Mouse (Mus musculus): ENCODE results near the gene Hist1h3f. TPM values are rescaled to one million over a fixed set of nuclear protein-coding genes. Genes with fewer than 3 reads are reported as not detected.

The Hist1h3f gene
- polyA plus RNA-seq, 1 experiment from 2014 or later, result 3.2 TPM

GRCm38 (mm10) chr13:23518885-23519284 is 25.0 kb upstream of the Hist1h3f start:
- no peak for ATAC-seq (ENCODE audit: insufficient number of reproducible peaks, insufficient read depth, low FRiP score, low TSS enrichment, low read depth)

GRCm38 (mm10) chr13:23519416-23519815 is 24.4 kb upstream of the Hist1h3f start:
- under 1% methylated on average over 10 of the region's 10 CpGs for WGBS
- Histone ChIP-seq H3K27me3 (no peaks in the 10 kb centered on the region), H3K4me2 (peak overlapping the region; percentile 75), H3K4me1 (replicated peaks) (no peaks in the 10 kb centered on the region; the same call in 1 of the 2 replicates), H3K27ac (peak overlapping the region; percentile 45; the same call in 1 of the 2 replicates), H3K4me3 (replicated peaks) (peak overlapping the region; percentile 48), H3K36me3 (no peaks in the 10 kb centered on the region), H3K9ac (replicated peaks) (no peak overlapping the region), H3K9me3 (no peaks in the 10 kb centered on the region)
- no peak for ATAC-seq (ENCODE audit: insufficient number of reproducible peaks, insufficient read depth, low FRiP score, low TSS enrichment, low read depth)

More at GRCm38 (mm10) chr13:23518885-23519284, 25.0 kb upstream of the Hist1h3f start:
- H3K4me3 ChIP-seq (replicated peaks), result peak overlapping the region; percentile 48
- H3K36me3 ChIP-seq, result no peaks in the 10 kb centered on the region
- peak overlapping the region; percentile 45; the same call in 1 of the 2 replicates for H3K27ac ChIP-seq
- WGBS, result under 1% methylated on average over 6 of the region's 6 CpGs
- no peaks in the 10 kb centered on the region for H3K9me3 ChIP-seq
- H3K4me1 ChIP-seq (replicated peaks), result no peaks in the 10 kb centered on the region; the same call in 1 of the 2 replicates
- H3K4me2 ChIP-seq, result peak overlapping the region; percentile 75
- no peak overlapping the region for H3K9ac ChIP-seq (replicated peaks)
- H3K27me3 ChIP-seq, result no peaks in the 10 kb centered on the region

GRCm38 (mm10) chr13:23521703-23522102 is 22.1 kb upstream of the Hist1h3f start:
- no peak for ATAC-seq (ENCODE audit: insufficient number of reproducible peaks, insufficient read depth, low FRiP score, low TSS enrichment, low read depth)
- Histone ChIP-seq H3K27me3 (no peaks in the 10 kb centered on the region), H3K4me3 (replicated peaks) (peak overlapping the region; percentile 12), H3K9me3 (no peaks in the 10 kb centered on the region), H3K4me2 (peak overlapping the region; percentile 36), H3K27ac (no peak overlapping the region), H3K9ac (replicated peaks) (no peak overlapping the region), H3K36me3 (no peaks in the 10 kb centered on the region), H3K4me1 (replicated peaks) (peaks cover 5% of the 10 kb centered on the region; the same call in 1 of the 2 replicates)
- under 1% methylated on average over 14 of the region's 14 CpGs for WGBS

DNA sequence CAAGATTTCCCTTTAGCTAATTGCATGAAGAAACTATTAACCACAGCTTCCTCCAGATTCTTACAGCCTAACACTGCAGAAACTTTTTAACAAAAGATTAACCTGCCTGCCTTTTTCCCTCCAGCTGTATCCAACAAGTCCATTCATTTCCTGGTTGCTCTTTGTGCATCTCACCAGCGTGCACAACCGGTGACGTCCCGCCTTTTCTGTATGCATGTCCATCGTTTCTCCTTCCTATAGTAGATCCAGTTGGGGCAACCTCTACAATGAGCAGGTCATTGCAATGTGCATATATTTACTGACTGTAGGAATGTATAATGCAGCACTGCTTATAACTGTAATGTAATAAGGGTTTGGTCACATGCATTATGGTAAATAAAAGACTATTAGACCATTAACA is 19.9 kb upstream of the Hist1h3f start:
- no peak overlapping the region for H3K4me3 ChIP-seq (replicated peaks)
- no peak overlapping the region for H3K27ac ChIP-seq
- no peaks in the 10 kb centered on the region for H3K27me3 ChIP-seq
- H3K9me3 ChIP-seq, result no peaks in the 10 kb centered on the region
- H3K4me2 ChIP-seq, result no peak overlapping the region
- no peaks in the 10 kb centered on the region for H3K36me3 ChIP-seq
- peaks cover 10% of the 10 kb centered on the region; the same call in 1 of the 2 replicates for H3K4me1 ChIP-seq (replicated peaks)
- no peak for ATAC-seq (ENCODE audit: insufficient number of reproducible peaks, insufficient read depth, low FRiP score, low TSS enrichment, low read depth)
- 64% methylated on average over 5 of the region's 5 CpGs for WGBS
- no peak overlapping the region for H3K9ac ChIP-seq (replicated peaks)

- peaks cover 12% of the 10 kb centered on the region; the same call in 1 of the 2 replicates for H3K4me1 ChIP-seq (replicated peaks)
- H3K4me2 ChIP-seq, result peak overlapping the region; percentile 9; the same call in 1 of the 2 replicates
- ATAC-seq (ENCODE audit: insufficient number of reproducible peaks, insufficient read depth, low FRiP score, low TSS enrichment, low read depth), result no peak
- WGBS, result 6% methylated on average over 5 of the region's 5 CpGs
- no peak overlapping the region for H3K27ac ChIP-seq
- no peaks in the 10 kb centered on the region for H3K36me3 ChIP-seq
- H3K4me3 ChIP-seq (replicated peaks), result no peak overlapping the region
- H3K27me3 ChIP-seq, result no peaks in the 10 kb centered on the region
- no peak overlapping the region for H3K9ac ChIP-seq (replicated peaks)
- H3K9me3 ChIP-seq, result no peaks in the 10 kb centered on the region
Observed at GRCm38 (mm10) chr13:23524654-23525053, 19.2 kb upstream of the Hist1h3f start.

DNA sequence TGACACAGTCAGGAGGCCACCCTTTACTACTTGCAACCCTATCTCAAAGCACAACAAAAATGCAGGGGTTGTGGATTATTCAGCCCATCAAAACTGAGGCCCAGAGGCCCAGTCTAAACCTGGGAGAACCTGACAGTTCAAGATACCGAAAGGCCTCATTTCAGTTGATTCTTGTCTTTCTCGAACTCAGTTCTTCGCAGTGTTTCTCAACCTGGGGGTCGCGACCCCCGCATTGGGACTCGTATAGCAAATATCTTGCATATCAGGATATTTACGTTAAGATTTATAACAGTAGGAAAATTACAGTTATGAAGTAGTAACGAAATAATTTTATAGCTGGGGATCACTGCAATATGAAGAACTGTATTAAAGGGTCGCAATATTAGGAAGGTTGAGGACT is 18.0 kb upstream of the Hist1h3f start:
- peak overlapping the region; percentile 57 for H3K4me2 ChIP-seq
- peaks cover 12% of the 10 kb centered on the region; the same call in 1 of the 2 replicates for H3K4me1 ChIP-seq (replicated peaks)
- peak overlapping the region; percentile 39 for H3K4me3 ChIP-seq (replicated peaks)
- H3K9me3 ChIP-seq, result no peaks in the 10 kb centered on the region
- no peak overlapping the region; the same call in 1 of the 2 replicates for H3K9ac ChIP-seq (replicated peaks)
- H3K27ac ChIP-seq, result no peak overlapping the region
- H3K36me3 ChIP-seq, result no peaks in the 10 kb centered on the region
- 2% methylated on average over 10 of the region's 10 CpGs for WGBS
- no peaks in the 10 kb centered on the region for H3K27me3 ChIP-seq
- ATAC-seq (ENCODE audit: insufficient number of reproducible peaks, insufficient read depth, low FRiP score, low TSS enrichment, low read depth), result no peak

DNA sequence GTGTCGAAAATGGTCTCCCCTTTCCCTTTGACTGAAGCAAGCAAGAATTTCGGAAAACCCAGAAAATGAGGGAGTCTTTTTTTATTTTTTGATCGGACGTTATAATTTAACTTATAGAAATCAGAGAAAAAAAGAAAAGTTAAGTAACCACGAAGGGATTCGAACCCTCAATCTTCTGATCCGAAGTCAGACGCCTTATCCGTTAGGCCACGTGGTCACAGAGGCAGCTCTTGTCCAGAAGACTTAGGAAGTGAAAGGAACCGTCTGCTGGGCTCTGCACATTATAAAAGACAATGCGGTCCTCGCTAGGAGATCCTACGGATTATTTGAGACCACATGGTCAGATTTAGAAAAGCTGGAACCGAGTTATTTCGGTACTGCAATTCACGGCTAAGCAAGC is 17.5 kb upstream of the Hist1h3f start:
- peaks cover 12% of the 10 kb centered on the region; the same call in 1 of the 2 replicates for H3K4me1 ChIP-seq (replicated peaks)
- H3K36me3 ChIP-seq, result no peaks in the 10 kb centered on the region
- peak overlapping the region; percentile 31; the same call in 1 of the 2 replicates for H3K27ac ChIP-seq
- no peaks in the 10 kb centered on the region for H3K27me3 ChIP-seq
- peak overlapping the region; percentile 57 for H3K4me2 ChIP-seq
- H3K9ac ChIP-seq (replicated peaks), result peak overlapping the region; percentile 32; the same call in 1 of the 2 replicates
- no peaks in the 10 kb centered on the region for H3K9me3 ChIP-seq
- peak overlapping the region; percentile 39 for H3K4me3 ChIP-seq (replicated peaks)
- no peak for ATAC-seq (ENCODE audit: insufficient number of reproducible peaks, insufficient read depth, low FRiP score, low TSS enrichment, low read depth)
- under 1% methylated on average over 17 of the region's 17 CpGs for WGBS

GRCm38 (mm10) chr13:23529005-23529404 is 14.8 kb upstream of the Hist1h3f start:
- Histone ChIP-seq H3K9ac (replicated peaks) (no peak overlapping the region), H3K4me3 (replicated peaks) (peak overlapping the region; percentile 12), H3K27ac (0 out of 2 replicates have a peak overlapping the region, but pooled peaks have one; percentile 7), H3K4me1 (replicated peaks) (peaks cover 25% of the 10 kb centered on the region), H3K4me2 (peak overlapping the region; percentile 69), H3K36me3 (no peaks in the 10 kb centered on the region), H3K27me3 (no peaks in the 10 kb centered on the region), H3K9me3 (no peaks in the 10 kb centered on the region)
- ATAC-seq (ENCODE audit: insufficient number of reproducible peaks, insufficient read depth, low FRiP score, low TSS enrichment, low read depth), result no peak
- 69% methylated on average over 5 of the region's 5 CpGs for WGBS

DNA sequence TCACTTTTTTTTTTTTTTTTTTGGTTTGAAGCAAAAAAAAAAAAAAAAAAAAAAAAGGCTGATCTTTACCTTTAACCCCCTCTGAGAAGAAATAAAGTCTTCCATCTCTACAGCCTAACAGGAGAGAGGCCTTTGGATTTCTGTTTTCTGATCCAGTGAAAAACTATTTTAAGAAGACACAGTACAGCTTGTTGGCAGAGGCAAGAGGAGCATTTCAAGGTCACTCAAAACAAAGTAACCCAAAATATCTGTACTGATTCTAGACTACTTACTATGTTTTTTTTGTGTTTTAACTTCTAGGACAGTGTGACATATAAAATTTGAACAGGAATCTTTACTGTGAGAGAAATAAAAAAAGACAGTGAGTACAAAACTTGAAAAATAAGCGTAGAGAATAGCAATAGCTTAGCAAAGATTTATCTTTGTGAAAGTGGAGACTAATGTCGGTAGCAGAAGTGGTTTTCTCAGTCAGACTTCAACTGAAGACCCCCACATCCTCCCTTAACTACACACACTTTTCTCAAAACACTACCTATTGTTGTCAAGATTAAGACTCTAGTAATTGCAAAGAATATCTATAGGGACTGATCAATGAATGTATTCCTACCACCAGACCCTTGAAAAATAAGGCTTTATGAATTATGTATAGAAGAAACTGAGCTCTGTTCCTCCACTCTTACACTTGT is 14.2 kb upstream of the Hist1h3f start:
- 25% methylated on average over 2 of the region's 2 CpGs for WGBS
- H3K27me3 ChIP-seq, result no peaks in the 10 kb centered on the region

DNA sequence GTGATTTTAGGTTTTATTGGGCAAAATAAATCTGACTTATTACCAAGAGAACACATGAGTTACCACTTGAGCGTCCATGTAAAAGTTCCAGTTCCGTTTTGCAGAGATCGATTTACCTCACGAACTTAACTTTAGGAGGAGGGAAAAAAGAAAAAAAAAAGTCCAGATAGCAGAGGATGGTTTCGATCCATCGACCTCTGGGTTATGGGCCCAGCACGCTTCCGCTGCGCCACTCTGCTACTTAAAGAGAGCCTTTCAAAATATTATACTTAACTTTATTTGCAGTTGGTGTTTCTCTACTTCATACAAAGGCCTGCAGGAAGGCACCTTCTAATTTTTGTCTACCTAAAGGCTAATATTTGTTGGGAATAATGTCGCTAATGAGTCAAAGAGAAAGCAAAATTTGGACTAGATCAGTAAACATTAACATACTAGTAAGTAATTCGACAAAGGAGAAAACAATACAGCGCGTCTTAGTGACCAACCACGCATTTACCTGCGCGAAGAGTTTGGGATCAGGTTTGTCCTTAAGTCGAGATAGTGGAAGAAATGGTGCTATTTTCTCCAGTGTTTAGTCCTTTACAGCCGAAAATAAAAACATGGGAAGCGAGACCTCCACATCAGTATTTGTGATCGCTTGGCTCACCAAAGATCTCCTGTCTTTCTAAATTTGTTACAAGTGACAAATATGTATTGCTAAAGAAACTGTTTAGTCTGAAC is 13.5 kb upstream of the Hist1h3f start:
- no peak for ATAC-seq (ENCODE audit: insufficient number of reproducible peaks, insufficient read depth, low FRiP score, low TSS enrichment, low read depth)

More for the DNA sequence above, 14.2 kb upstream of the Hist1h3f start:
- H3K4me2 ChIP-seq, result peak overlapping the region; percentile 69
- H3K27ac ChIP-seq, result peak overlapping the region; percentile 98
- H3K36me3 ChIP-seq, result no peaks in the 10 kb centered on the region
- H3K9me3 ChIP-seq, result no peaks in the 10 kb centered on the region
- H3K4me1 ChIP-seq (replicated peaks), result peaks cover 28% of the 10 kb centered on the region
- peak overlapping the region; percentile 82 for H3K9ac ChIP-seq (replicated peaks)
- peak overlapping the region; percentile 50 for H3K4me3 ChIP-seq (replicated peaks)
- no peak for ATAC-seq (ENCODE audit: insufficient number of reproducible peaks, insufficient read depth, low FRiP score, low TSS enrichment, low read depth)

More for the DNA sequence above, 13.5 kb upstream of the Hist1h3f start:
- Histone ChIP-seq H3K9me3 (no peaks in the 10 kb centered on the region), H3K9ac (replicated peaks) (peak overlapping the region; percentile 82), H3K4me1 (replicated peaks) (peaks cover 29% of the 10 kb centered on the region), H3K36me3 (no peaks in the 10 kb centered on the region), H3K4me2 (peak overlapping the region; percentile 69), H3K27ac (peak overlapping the region; percentile 98), H3K27me3 (no peaks in the 10 kb centered on the region), H3K4me3 (replicated peaks) (peak overlapping the region; percentile 50)
- WGBS, result under 1% methylated on average over 20 of the region's 20 CpGs

All from limb, embryonic 12.5 days (tissue).